Mouse (Mus musculus): ENCODE data around the gene Ints4. TPM values are rescaled to one million over a fixed set of nuclear protein-coding genes. Genes with fewer than 3 reads are reported as not detected.

Ints4 gene
- polyA plus RNA-seq, 1 experiment from 2014 or later: 52.8 TPM

DNA sequence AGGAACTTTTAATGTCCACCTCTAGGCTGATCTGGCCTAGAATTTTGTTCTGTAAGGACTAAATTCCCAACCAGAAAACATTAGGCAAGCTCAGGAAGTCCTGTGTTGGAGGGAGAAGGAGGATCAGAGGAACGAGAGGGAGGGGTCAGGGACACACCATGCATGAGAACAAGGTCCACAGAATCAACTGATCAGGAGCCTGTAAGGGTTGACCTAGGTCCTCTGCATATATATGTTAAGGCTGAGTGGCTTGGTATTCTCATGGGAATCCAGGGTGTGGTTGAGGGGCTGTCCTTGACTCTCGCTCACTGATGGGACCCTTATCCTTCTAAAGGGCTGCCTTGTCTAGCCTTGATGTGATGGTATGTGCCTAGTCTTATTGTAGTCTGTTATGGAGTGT, 82.8 kb downstream of the Ints4 start:
- H3K27ac ChIP-seq (ENCODE audit: low read length): no peak overlapping the region
- no peaks in the 10 kb centered on the region for H3K4me1 ChIP-seq (ENCODE audit: control insufficient read depth, insufficient read depth, low read length)
- no peak for ATAC-seq (ENCODE audit: insufficient read depth, low FRiP score)
- H3K27me3 ChIP-seq (ENCODE audit: control insufficient read depth, insufficient read depth, low read length): no peaks in the 10 kb centered on the region
- no peaks in the 10 kb centered on the region for H3K36me3 ChIP-seq (ENCODE audit: control insufficient read depth, insufficient read depth, low read length)
- H3K9ac ChIP-seq (ENCODE audit: low read length): no peak overlapping the region
- H3K4me3 ChIP-seq (replicated peaks; ENCODE audit: low read length): no peak overlapping the region
- H3K4me2 ChIP-seq (ENCODE audit: low read depth, low read length): no peak overlapping the region
- WGBS: 94% methylated on average over 2 of the region's 2 CpGs
- no peaks in the 10 kb centered on the region for H3K9me3 ChIP-seq (replicated peaks; ENCODE audit: control insufficient read depth, low read length)

DNA sequence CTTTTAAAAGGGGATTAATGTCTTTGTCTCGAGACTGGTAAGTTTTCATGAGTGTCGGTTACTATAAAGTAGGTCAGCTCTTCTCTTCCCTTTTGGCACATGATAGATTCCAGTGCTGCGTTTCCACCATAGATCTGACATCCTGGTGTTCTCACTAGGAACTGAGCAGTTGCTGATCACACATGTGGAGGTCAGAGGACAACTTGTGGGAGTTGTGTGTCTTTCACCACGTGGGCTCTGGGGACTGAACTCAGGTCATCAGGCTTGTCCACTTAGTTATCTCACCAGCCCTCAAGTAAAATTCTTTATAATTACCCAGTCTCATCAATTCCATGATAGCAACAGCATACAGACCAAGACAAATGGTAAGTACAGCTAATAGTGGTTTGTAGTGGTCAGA, 88.6 kb downstream of the Ints4 start:
- H3K9ac ChIP-seq (ENCODE audit: low read length): no peak overlapping the region
- H3K9me3 ChIP-seq (replicated peaks; ENCODE audit: control insufficient read depth, low read length): no peaks in the 10 kb centered on the region
- H3K4me2 ChIP-seq (ENCODE audit: low read depth, low read length): no peak overlapping the region
- H3K27ac ChIP-seq (ENCODE audit: low read length): no peak overlapping the region
- no peaks in the 10 kb centered on the region for H3K4me1 ChIP-seq (ENCODE audit: control insufficient read depth, insufficient read depth, low read length)
- ATAC-seq (ENCODE audit: insufficient read depth, low FRiP score): no peak
- no peaks in the 10 kb centered on the region for H3K27me3 ChIP-seq (ENCODE audit: control insufficient read depth, insufficient read depth, low read length)
- no peaks in the 10 kb centered on the region for H3K36me3 ChIP-seq (ENCODE audit: control insufficient read depth, insufficient read depth, low read length)
- WGBS: 77% methylated on average over 4 of the region's 4 CpGs
- no peak overlapping the region for H3K4me3 ChIP-seq (replicated peaks; ENCODE audit: low read length)

DNA sequence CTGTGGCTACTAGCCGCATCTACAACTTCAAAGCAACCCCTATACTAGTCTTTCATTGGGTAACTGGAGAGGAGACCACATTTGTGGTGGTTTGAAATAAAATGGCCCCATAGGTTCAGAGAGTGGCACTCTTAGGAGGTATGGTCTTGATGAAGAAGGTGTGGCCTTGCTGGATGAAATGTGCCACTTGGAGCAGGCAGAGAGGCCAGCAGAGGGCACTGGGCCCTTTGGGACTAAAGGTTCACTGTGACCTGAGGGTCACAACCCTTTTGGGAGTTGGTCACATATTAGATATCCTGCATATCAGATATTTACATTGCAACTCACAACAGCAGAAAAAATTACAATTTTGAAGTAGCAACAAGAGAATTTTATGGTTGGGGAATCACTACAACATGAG, 89.6 kb downstream of the Ints4 start:
- H3K4me1 ChIP-seq (ENCODE audit: control insufficient read depth, insufficient read depth, low read length): no peaks in the 10 kb centered on the region
- H3K27ac ChIP-seq (ENCODE audit: low read length): no peak overlapping the region
- WGBS: 85% methylated on average over 1 of the region's 1 CpGs

DNA sequence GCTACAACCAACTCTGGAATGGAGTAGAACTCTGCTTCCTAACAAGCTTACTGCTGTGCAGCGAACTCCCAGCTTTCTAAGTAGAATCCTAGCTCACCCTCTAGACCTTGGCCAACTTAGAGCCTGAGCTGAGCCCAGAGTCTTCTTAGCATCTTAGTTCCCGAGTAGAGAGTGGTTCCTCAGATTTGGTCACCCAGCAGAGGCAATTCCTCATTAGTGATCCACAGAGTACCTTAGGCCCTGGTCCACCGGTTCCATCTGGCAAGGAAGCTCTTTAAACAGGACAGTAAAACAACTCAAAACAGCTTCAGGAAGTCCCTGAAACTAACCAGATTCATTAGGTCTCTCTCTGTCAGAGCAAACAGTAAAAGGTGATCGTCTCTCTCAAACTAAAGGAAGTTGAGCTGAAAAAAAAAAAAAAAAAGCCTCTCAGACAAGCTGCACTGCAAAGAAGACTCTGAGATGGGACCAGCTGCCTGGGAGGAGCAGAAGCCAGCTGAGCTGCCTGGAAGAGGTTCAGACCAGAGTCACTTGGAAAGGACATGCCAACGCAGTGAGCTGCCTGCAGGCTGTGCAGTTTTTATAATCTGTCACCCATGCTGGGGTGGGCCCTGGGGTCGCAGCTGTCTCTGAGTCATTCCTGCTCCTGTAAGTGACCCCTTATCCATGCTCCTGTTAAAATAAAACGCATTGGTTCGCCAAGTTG, 97.8 kb downstream of the Ints4 start:
- Histone ChIP-seq H3K36me3 (ENCODE audit: control insufficient read depth, insufficient read depth, low read length) (no peaks in the 10 kb centered on the region), H3K9me3 (replicated peaks; ENCODE audit: control insufficient read depth, low read length) (no peaks in the 10 kb centered on the region), H3K9ac (ENCODE audit: low read length) (peak overlapping the region; percentile 76), H3K4me2 (ENCODE audit: low read depth, low read length) (peak overlapping the region; percentile 65), H3K27ac (ENCODE audit: low read length) (peak overlapping the region; percentile 74), H3K4me1 (ENCODE audit: control insufficient read depth, insufficient read depth, low read length) (peaks cover 7% of the 10 kb centered on the region), H3K4me3 (replicated peaks; ENCODE audit: low read length) (peak overlapping the region; percentile 100), H3K27me3 (ENCODE audit: control insufficient read depth, insufficient read depth, low read length) (no peaks in the 10 kb centered on the region)
- no peak for ATAC-seq (ENCODE audit: insufficient read depth, low FRiP score)
- 25% methylated on average over 8 of the region's 8 CpGs for WGBS

More for the DNA sequence above, 89.6 kb downstream of the Ints4 start:
- Histone ChIP-seq H3K4me3 (replicated peaks; ENCODE audit: low read length) (no peak overlapping the region), H3K27me3 (ENCODE audit: control insufficient read depth, insufficient read depth, low read length) (no peaks in the 10 kb centered on the region), H3K9me3 (replicated peaks; ENCODE audit: control insufficient read depth, low read length) (no peaks in the 10 kb centered on the region), H3K9ac (ENCODE audit: low read length) (no peak overlapping the region), H3K4me2 (ENCODE audit: low read depth, low read length) (no peak overlapping the region), H3K36me3 (ENCODE audit: control insufficient read depth, insufficient read depth, low read length) (no peaks in the 10 kb centered on the region)
- no peak for ATAC-seq (ENCODE audit: insufficient read depth, low FRiP score)

DNA sequence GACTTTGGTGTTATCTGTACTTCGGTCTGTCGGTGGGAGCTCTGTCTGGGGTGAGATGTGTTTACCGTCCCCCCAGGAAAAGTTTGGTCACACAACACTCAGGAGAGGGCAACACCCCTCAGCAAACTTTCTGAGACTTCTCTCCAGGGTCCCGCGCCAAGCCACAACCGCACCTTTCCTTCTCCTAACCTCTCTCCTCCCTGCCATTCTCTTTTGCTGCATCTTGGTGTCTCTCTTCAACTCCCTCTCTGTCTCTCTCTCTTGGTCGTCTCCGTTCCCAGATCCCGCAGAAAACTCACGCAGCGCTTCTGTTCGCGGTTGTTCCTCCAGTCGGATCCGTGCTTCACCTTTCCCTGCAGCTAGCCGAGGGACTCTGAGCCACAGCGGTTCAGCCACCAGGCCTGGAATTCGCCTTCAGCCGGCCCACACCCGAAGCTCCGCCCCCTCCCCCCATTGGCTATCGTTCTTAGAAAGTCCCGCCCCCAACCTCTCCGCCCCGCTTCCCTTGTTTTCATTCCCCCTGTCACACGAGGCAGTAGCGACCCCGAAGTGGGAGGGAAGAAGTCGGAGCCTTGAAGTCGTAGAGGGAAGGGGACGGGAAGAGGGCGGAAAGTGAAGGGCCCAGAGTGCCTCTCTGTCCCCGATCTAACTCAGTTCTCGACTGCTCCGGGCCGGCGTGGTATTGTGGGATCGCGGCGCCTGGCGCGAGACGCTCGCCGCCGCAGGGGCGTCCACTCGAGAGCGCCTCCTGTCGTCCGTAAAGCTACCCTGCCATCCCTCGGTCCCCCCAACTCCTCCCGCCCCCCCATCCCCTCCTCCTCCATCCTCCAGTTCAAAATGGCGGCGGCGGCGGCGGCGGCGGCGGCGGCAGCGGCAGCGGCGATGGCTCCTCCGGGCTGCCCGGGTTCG, 98.6 kb downstream of the Ints4 start, which contains the start of the genes Aamdc and Rsf1:
Aamdc (minus strand) TSS at position 431 of the 909 bp plus-strand sequence.
Rsf1 (plus strand) TSS at position 823 of the 909 bp plus-strand sequence.
- ATAC-seq (ENCODE audit: insufficient read depth, low FRiP score): peak; percentile 97
- Histone ChIP-seq H3K27me3 (ENCODE audit: control insufficient read depth, insufficient read depth, low read length) (no peaks in the 10 kb centered on the region), H3K4me2 (ENCODE audit: low read depth, low read length) (peak within 1 kb of the TSS; percentile 67), H3K27ac (ENCODE audit: low read length) (peak within 1 kb of the TSS; percentile 98), H3K36me3 (ENCODE audit: control insufficient read depth, insufficient read depth, low read length) (no peaks in the 10 kb centered on the region), H3K4me1 (ENCODE audit: control insufficient read depth, insufficient read depth, low read length) (peaks cover 7% of the 10 kb centered on the region), H3K4me3 (replicated peaks; ENCODE audit: low read length) (peak within 1 kb of the TSS; percentile 100), H3K9ac (ENCODE audit: low read length) (peak within 1 kb of the TSS; percentile 100), H3K9me3 (replicated peaks; ENCODE audit: control insufficient read depth, low read length) (no peaks in the 10 kb centered on the region)
- under 1% methylated on average over 65 of the region's 68 CpGs for whole genome bisulfite sequencing

DNA sequence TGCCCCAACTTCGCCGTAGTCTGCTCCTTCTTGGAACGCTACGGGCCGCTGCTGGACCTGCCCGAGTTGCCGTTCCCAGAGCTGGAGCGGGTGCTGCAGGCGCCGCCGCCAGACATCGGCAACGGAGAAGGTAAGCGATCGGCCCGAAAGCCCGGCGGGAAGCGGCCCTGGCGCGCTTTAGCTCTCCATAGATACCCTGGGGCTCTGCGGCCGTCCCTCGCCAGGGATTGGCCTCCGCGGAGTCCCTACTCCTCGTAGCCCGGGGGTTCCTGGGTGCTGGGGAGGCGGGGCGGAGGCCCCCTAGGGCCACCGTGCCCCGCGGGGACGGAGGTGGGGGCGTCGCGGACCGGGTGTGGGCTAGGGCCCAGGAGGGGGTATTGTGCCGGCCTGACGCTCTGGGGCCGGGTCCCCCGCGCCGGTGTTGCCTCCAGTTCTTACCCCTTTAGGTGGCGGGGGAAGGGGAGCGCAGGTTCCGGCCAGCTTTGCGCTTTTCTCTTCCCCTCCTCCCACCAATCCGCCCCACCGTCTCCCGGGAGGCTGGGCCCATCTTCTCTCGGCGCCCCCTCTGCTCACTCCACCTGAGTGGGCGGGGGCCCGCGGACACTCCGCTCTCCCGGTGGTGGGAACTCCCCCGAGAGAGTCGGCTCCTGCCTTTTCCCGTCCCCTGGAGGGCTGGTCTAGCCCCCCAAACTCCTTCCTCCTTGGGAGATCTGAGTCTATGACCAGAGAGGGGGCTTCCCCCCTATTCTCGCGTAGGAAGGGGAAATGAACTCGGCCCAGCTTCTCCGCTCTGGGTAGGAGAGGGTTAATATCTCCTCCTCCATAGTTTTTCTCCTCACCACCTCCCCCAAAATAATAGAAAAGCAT, 99.5 kb downstream of the Ints4 start:
- H3K4me3 ChIP-seq (replicated peaks; ENCODE audit: low read length): peak overlapping the region; percentile 100
- ATAC-seq (ENCODE audit: insufficient read depth, low FRiP score): peak; percentile 23

DNA sequence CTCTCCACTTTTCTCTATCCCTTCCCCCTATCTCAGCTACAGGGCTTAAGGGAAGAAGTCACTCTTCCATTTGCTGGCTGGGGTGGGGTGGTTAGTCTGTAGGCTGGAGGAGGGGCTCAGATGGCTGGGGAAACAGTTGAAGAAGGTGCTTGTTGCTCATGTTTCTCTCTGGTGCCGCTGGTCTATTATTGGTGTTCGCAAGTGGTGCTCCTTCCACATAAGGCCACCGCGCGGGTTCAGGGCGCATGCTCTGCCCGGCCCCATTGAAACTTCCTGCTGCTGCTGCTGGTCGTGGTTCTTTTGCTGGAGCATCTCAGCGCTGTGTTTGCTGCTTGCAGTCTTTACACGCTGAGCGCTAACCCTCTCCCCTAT, 100.1 kb downstream of the Ints4 start:
- ATAC-seq (ENCODE audit: insufficient read depth, low FRiP score): peak; percentile 52
- 1% methylated on average over 11 of the region's 11 CpGs for WGBS
- H3K9ac ChIP-seq (ENCODE audit: low read length): peak overlapping the region; percentile 100

More for the DNA sequence above, 99.5 kb downstream of the Ints4 start:
- no peaks in the 10 kb centered on the region for H3K9me3 ChIP-seq (replicated peaks; ENCODE audit: control insufficient read depth, low read length)
- H3K9ac ChIP-seq (ENCODE audit: low read length): peak overlapping the region; percentile 100
- peak overlapping the region; percentile 67 for H3K4me2 ChIP-seq (ENCODE audit: low read depth, low read length)
- under 1% methylated on average over 65 of the region's 65 CpGs for WGBS
- H3K4me1 ChIP-seq (ENCODE audit: control insufficient read depth, insufficient read depth, low read length): peaks cover 7% of the 10 kb centered on the region
- H3K27me3 ChIP-seq (ENCODE audit: control insufficient read depth, insufficient read depth, low read length): no peaks in the 10 kb centered on the region
- H3K36me3 ChIP-seq (ENCODE audit: control insufficient read depth, insufficient read depth, low read length): no peaks in the 10 kb centered on the region
- H3K27ac ChIP-seq (ENCODE audit: low read length): peak overlapping the region; percentile 98

DNA sequence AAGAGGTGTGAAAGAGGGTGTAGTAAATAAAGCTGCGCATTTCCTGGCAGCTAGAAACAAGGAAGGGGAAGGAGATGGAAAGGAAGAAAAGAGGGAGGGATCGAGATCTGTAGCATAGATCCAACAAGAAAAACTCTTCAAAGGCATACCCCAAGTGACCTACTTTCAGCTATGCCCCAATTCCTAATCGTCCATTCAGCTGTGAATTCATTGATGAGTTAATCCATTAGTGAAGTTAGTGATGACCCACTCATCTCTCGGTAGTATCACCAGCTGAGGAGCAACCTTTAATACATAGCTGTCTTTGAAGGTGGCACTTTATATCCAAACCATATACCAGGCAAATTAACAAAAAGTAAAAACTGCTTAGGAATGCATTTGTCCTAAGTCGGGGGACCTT, 107.8 kb downstream of the Ints4 start:
- peaks cover 26% of the 10 kb centered on the region for H3K4me1 ChIP-seq (ENCODE audit: control insufficient read depth, insufficient read depth, low read length)
- H3K27ac ChIP-seq (ENCODE audit: low read length): no peak overlapping the region
- H3K27me3 ChIP-seq (ENCODE audit: control insufficient read depth, insufficient read depth, low read length): no peaks in the 10 kb centered on the region
- H3K9ac ChIP-seq (ENCODE audit: low read length): no peak overlapping the region
- no peak overlapping the region for H3K4me3 ChIP-seq (replicated peaks; ENCODE audit: low read length)
- H3K9me3 ChIP-seq (replicated peaks; ENCODE audit: control insufficient read depth, low read length): no peaks in the 10 kb centered on the region
- no peak overlapping the region for H3K4me2 ChIP-seq (ENCODE audit: low read depth, low read length)
- H3K36me3 ChIP-seq (ENCODE audit: control insufficient read depth, insufficient read depth, low read length): no peaks in the 10 kb centered on the region
- ATAC-seq (ENCODE audit: insufficient read depth, low FRiP score): no peak
- WGBS: 73% methylated on average over 5 of the region's 5 CpGs

More for the DNA sequence above, 100.1 kb downstream of the Ints4 start:
- H3K4me2 ChIP-seq (ENCODE audit: low read depth, low read length): peak overlapping the region; percentile 67
- peaks cover 7% of the 10 kb centered on the region for H3K4me1 ChIP-seq (ENCODE audit: control insufficient read depth, insufficient read depth, low read length)
- H3K27me3 ChIP-seq (ENCODE audit: control insufficient read depth, insufficient read depth, low read length): no peaks in the 10 kb centered on the region
- H3K36me3 ChIP-seq (ENCODE audit: control insufficient read depth, insufficient read depth, low read length): no peaks in the 10 kb centered on the region
- H3K9me3 ChIP-seq (replicated peaks; ENCODE audit: control insufficient read depth, low read length): no peaks in the 10 kb centered on the region
- H3K4me3 ChIP-seq (replicated peaks; ENCODE audit: low read length): peak overlapping the region; percentile 100
- H3K27ac ChIP-seq (ENCODE audit: low read length): peak overlapping the region; percentile 98

Measured in stomach, embryonic 16.5 days (tissue).